Comparison of ENCODE assay signal across 37 mouse cellular contexts in genomic region chr2:112503978-112504377, GRCm38 (mm10). TPM values are rescaled to one million over a fixed set of nuclear protein-coding genes. Genes with fewer than 3 reads are reported as not detected.
"Had no signal": no experiment of that assay in that cellular context is flagged by ENCODE, and none has a peak within 500 bp of the region (broad histone marks: within the 10 kb centered on the region; RNA-seq: fewer than 3 reads in every experiment).

No protein-coding gene starts in this region.

- H3K4me2 ChIP-seq: limb, embryonic 12.5 days; limb, embryonic 13.5 days; limb, embryonic 15.5 days; liver, embryonic 11.5 days; liver, embryonic 12.5 days; liver, embryonic 13.5 days; liver, embryonic 15.5 days; lung, embryonic 15.5 days; midbrain, embryonic 11.5 days; midbrain, embryonic 12.5 days; midbrain, embryonic 13.5 days; midbrain, embryonic 15.5 days had no signal

- H3K27me3 ChIP-seq: limb, embryonic 12.5 days; limb, embryonic 13.5 days; limb, embryonic 15.5 days; liver, embryonic 12.5 days; liver, embryonic 13.5 days; liver, embryonic 15.5 days; lung, embryonic 15.5 days; megakaryocyte, embryonic 14.5 days; midbrain, embryonic 13.5 days; midbrain, embryonic 15.5 days had no signal

- DNase-seq: left cerebral cortex, postnatal 4 days; liver; liver, embryonic 13.5 days; liver, postnatal 0 days; lung, adult 18-20 months; lung, adult 2 months; lung, postnatal 10 days; lung, postnatal 36 days; lung, postnatal 4 days; midbrain, embryonic 14.5 days had no signal

- H3K4me3 ChIP-seq: left cerebral cortex, adult 2 months; limb, embryonic 10.5 days; limb, embryonic 12.5 days; limb, embryonic 13.5 days; limb, embryonic 15.5 days; liver, embryonic 12.5 days; liver, embryonic 13.5 days; liver, embryonic 15.5 days; lung, embryonic 15.5 days; megakaryocyte, embryonic 14.5 days; midbrain, embryonic 10.5 days; midbrain, embryonic 12.5 days; midbrain, embryonic 13.5 days; midbrain, embryonic 15.5 days had no signal

- H3K9me3 ChIP-seq: limb, embryonic 10.5 days; limb, embryonic 12.5 days; limb, embryonic 13.5 days; limb, embryonic 15.5 days; liver, embryonic 12.5 days; liver, embryonic 13.5 days; liver, embryonic 15.5 days; lung, embryonic 15.5 days; megakaryocyte, embryonic 14.5 days; midbrain, embryonic 10.5 days; midbrain, embryonic 12.5 days; midbrain, embryonic 13.5 days; midbrain, embryonic 15.5 days had no signal

- H3K9ac ChIP-seq: limb, embryonic 12.5 days; limb, embryonic 13.5 days; limb, embryonic 15.5 days; liver, embryonic 12.5 days; liver, embryonic 13.5 days; liver, embryonic 14.5 days; liver, embryonic 15.5 days; liver, postnatal 0 days; lung, embryonic 15.5 days; midbrain, embryonic 12.5 days; midbrain, embryonic 13.5 days; midbrain, embryonic 15.5 days had no signal

- H3K4me1 ChIP-seq: midbrain, embryonic 12.5 days had no signal

- ATAC-seq: liver, embryonic 12.5 days; liver, postnatal 0 days; lung, postnatal 0 days; midbrain, embryonic 13.5 days; midbrain, embryonic 15.5 days; midbrain, embryonic 16.5 days had no signal

- H3K27ac ChIP-seq: left cerebral cortex, adult 2 months; limb, embryonic 10.5 days; limb, embryonic 12.5 days; limb, embryonic 13.5 days; limb, embryonic 15.5 days; liver, embryonic 12.5 days; liver, embryonic 13.5 days; liver, embryonic 14.5 days; liver, embryonic 15.5 days; lung, embryonic 15.5 days; macrophage; midbrain, embryonic 10.5 days; midbrain, embryonic 12.5 days; midbrain, embryonic 13.5 days; midbrain, embryonic 15.5 days had no signal

- H3K36me3 ChIP-seq: limb, embryonic 10.5 days; limb, embryonic 12.5 days; limb, embryonic 13.5 days; limb, embryonic 15.5 days; liver, embryonic 12.5 days; liver, embryonic 13.5 days; liver, embryonic 15.5 days; lung, embryonic 15.5 days; midbrain, embryonic 10.5 days; midbrain, embryonic 12.5 days; midbrain, embryonic 13.5 days; midbrain, embryonic 15.5 days had no signal

RNA-seq across cellular contexts. Expression of gene Chrm5, which starts 23.4 kb away (rescaled TPM):
- total RNA-seq: liver, adult 2 months; megakaryocyte progenitor cell, adult 5-6 weeks; megakaryocyte, adult 5-6 weeks; megakaryocyte-erythroid progenitor cell, adult 5-6 weeks; monocyte, adult 5-6 weeks had no signal
- polyA plus RNA-seq: limb, embryonic 10.5 days; limb, embryonic 12.5 days; limb, embryonic 13.5 days; limb, embryonic 14.5 days; liver, adult 2 months; liver, embryonic 11.5 days; liver, embryonic 12.5 days; liver, embryonic 13.5 days; liver, embryonic 14.5 days; liver, embryonic 15.5 days; liver, embryonic 16.5 days; liver, postnatal 0 days; lung, adult 2 months; lung, embryonic 15.5 days; lung, postnatal 0 days; macrophage; midbrain, embryonic 10.5 days; midbrain, embryonic 11.5 days; neural tube, embryonic 11.5 days had no signal
